Mouse (Mus musculus): ENCODE results near the gene Chrna4. TPM values are rescaled to one million over a fixed set of nuclear protein-coding genes. Genes with fewer than 3 reads are reported as not detected.

The Chrna4 gene
- polyA plus RNA-seq, 1 experiment from 2014 or later = 0.33 TPM

DNA sequence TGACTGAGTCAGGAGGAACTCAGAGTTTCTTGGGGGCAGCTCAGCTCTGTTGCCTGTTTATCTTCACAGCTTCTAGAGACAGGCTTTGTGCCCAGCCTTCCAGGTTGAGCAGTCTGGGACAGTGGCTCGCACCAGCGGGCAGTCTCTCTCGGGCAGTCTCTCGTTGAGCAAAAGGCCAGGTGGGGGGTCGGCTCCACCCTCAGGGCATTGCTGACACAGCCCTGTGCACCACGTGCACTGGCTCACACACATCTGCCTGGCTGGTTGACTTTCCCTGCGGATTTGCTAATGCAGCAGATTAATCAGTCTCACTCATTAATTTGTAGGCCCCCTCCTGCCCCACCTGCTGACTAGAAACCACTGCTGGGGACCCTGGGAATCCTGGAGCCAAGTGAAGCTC lies 1.4 kb downstream of the Chrna4 start:
- no peaks in the 10 kb centered on the region for H3K36me3 ChIP-seq (ENCODE audit: control insufficient read depth, insufficient read depth)
- no peaks in the 10 kb centered on the region for H3K4me1 ChIP-seq (replicated peaks; ENCODE audit: control insufficient read depth, insufficient read depth, low read length)
- no peaks in the 10 kb centered on the region for H3K9me3 ChIP-seq (ENCODE audit: control insufficient read depth)
- no peak for ATAC-seq
- peaks cover 40% of the 10 kb centered on the region for H3K27me3 ChIP-seq (replicated peaks; ENCODE audit: control insufficient read depth, insufficient read depth, low read length)
- no peak for TF ChIP-seq CTCF (IDR thresholded peaks at IDR 0.05; ENCODE audit: low read depth)
- 22% methylated on average over 7 of the region's 7 CpGs for WGBS
- no peak overlapping the region for H3K27ac ChIP-seq (ENCODE audit: low read depth, low read length)
- no peak overlapping the region for H3K4me2 ChIP-seq (replicated peaks; ENCODE audit: low read depth)
- no peak overlapping the region for H3K9ac ChIP-seq (ENCODE audit: low read depth, low read length)
- H3K4me3 ChIP-seq (ENCODE audit: low read depth, low read length) = no peak overlapping the region

DNA sequence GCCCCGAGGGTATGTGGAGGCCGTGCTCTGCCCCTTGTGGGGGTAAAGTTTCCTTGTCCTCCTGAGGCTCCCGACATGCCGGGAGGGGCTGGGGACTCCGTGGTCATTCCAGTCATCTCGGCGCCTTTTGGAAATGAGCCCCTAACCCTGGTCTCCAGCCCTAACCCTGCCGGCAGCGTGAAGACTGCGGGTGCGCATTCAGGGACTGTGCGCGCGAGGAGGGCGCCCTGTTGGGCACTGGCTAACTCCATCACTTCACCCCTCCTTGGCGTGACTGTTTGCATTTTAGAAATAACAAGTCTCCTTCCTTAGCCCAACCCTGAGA lies 4.0 kb downstream of the Chrna4 start:
- H3K4me1 ChIP-seq (replicated peaks; ENCODE audit: control insufficient read depth, insufficient read depth, low read length) = no peaks in the 10 kb centered on the region
- no peak overlapping the region for H3K9ac ChIP-seq (ENCODE audit: low read depth, low read length)
- peak overlapping the region; percentile 43 for H3K4me3 ChIP-seq (ENCODE audit: low read depth, low read length)
- ATAC-seq = no peak
- no peaks in the 10 kb centered on the region for H3K9me3 ChIP-seq (ENCODE audit: control insufficient read depth)
- H3K27ac ChIP-seq (ENCODE audit: low read depth, low read length) = no peak overlapping the region
- 2% methylated on average over 16 of the region's 16 CpGs for WGBS
- H3K27me3 ChIP-seq (replicated peaks; ENCODE audit: control insufficient read depth, insufficient read depth, low read length) = peaks cover 40% of the 10 kb centered on the region
- peak overlapping the region; percentile 71 for H3K4me2 ChIP-seq (replicated peaks; ENCODE audit: low read depth)
- no peaks in the 10 kb centered on the region for H3K36me3 ChIP-seq (ENCODE audit: control insufficient read depth, insufficient read depth)
- TF ChIP-seq CTCF (IDR thresholded peaks at IDR 0.05; ENCODE audit: low read depth) = no peak

DNA sequence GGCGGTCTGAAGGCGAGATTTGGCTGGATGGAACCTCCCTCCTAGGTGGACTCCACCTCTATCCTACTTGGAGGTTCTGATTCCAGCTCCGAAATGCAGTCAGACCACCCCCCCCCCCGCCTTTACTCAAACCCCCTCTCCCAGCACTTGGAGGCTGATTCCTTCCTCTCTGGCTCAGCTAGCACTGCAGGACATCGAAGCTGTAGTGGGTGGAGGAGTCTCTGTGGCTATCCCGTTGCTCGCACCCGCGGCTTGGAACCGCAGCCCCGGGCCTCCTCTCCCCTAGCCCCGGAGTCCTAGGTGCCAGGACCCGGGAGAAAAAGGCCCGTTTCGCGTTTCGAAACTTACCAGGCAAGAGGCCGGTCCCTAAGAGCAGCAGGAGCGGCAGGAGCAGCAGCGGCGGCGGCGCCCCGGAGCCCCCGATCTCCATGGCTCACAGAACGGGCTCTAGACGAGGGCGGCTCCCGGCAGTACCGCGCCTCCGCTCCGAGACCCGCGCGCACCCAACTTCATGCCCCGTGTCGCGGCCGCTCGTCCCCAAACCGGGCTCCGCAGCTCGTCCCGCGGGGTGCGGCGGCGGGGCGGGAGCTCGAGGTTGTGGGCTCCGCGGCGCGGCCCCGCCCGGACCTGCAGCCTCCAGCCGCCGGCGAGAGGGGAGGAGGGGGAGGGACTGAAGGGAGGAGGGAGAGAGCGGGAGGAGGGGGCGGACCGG lies 4.5 kb downstream of the Chrna4 start:
- peaks cover 40% of the 10 kb centered on the region for H3K27me3 ChIP-seq (replicated peaks; ENCODE audit: control insufficient read depth, insufficient read depth, low read length)

DNA sequence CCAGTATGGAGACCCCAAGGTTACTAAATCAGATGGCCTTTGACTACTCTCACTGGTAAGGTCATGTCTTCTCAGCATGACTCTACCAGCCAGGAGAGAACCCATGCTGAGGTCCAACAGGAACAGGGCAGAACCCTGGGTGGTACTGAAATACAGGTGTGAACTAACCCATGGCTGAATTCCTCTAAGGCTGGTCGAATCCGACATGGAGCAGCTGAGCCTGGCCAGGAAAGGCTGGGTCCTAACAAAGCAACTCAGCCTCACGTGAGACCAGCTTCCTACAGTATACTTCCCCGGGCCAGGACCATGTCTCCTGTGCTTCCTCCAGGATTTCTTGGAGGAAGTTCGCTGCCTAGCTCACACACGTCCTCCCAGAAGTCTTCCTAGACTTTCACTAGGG lies 6.8 kb downstream of the Chrna4 start:
- WGBS = 68% methylated on average over 6 of the region's 6 CpGs
- ATAC-seq = no peak
- Histone ChIP-seq H3K4me1 (replicated peaks; ENCODE audit: control insufficient read depth, insufficient read depth, low read length) (no peaks in the 10 kb centered on the region), H3K4me3 (ENCODE audit: low read depth, low read length) (no peak overlapping the region), H3K27me3 (replicated peaks; ENCODE audit: control insufficient read depth, insufficient read depth, low read length) (peaks cover 40% of the 10 kb centered on the region), H3K36me3 (ENCODE audit: control insufficient read depth, insufficient read depth) (no peaks in the 10 kb centered on the region), H3K9ac (ENCODE audit: low read depth, low read length) (no peak overlapping the region), H3K27ac (ENCODE audit: low read depth, low read length) (no peak overlapping the region), H3K4me2 (replicated peaks; ENCODE audit: low read depth) (no peak overlapping the region), H3K9me3 (ENCODE audit: control insufficient read depth) (no peaks in the 10 kb centered on the region)
- no peak for TF ChIP-seq CTCF (IDR thresholded peaks at IDR 0.05; ENCODE audit: low read depth)

More for the DNA sequence above, 4.5 kb downstream of the Chrna4 start:
- Histone ChIP-seq H3K4me3 (ENCODE audit: low read depth, low read length) (peak overlapping the region; percentile 43), H3K9ac (ENCODE audit: low read depth, low read length) (no peak overlapping the region), H3K36me3 (ENCODE audit: control insufficient read depth, insufficient read depth) (no peaks in the 10 kb centered on the region), H3K4me1 (replicated peaks; ENCODE audit: control insufficient read depth, insufficient read depth, low read length) (no peaks in the 10 kb centered on the region), H3K27ac (ENCODE audit: low read depth, low read length) (no peak overlapping the region), H3K4me2 (replicated peaks; ENCODE audit: low read depth) (peak overlapping the region; percentile 71), H3K9me3 (ENCODE audit: control insufficient read depth) (no peaks in the 10 kb centered on the region)
- no peak for TF ChIP-seq CTCF (IDR thresholded peaks at IDR 0.05; ENCODE audit: low read depth)
- ATAC-seq = no peak
- WGBS = 1% methylated on average over 56 of the region's 63 CpGs

DNA sequence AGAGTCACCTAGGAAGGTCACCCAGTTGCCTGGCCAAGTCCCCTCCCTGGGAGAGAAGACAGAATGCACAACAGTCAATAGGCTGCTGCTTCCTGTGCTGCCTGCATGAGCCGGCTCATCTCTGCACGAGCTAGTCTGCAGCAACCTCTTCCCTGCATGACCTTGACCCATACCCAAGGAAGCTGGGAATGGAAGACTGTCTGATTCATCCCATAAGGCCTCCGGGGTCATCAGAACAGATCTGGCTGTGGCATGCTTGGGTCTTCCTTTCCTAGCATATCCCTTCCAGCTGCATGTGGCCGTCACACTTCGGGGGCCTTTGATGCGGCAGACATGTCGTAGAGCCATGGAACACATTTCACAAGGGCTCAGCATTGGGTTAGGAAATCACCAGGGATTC lies 8.2 kb downstream of the Chrna4 start:
- no peak overlapping the region for H3K9ac ChIP-seq (ENCODE audit: low read depth, low read length)
- ATAC-seq = no peak
- no peak overlapping the region for H3K4me2 ChIP-seq (replicated peaks; ENCODE audit: low read depth)
- 77% methylated on average over 7 of the region's 7 CpGs for WGBS
- H3K27ac ChIP-seq (ENCODE audit: low read depth, low read length) = no peak overlapping the region
- no peak overlapping the region for H3K4me3 ChIP-seq (ENCODE audit: low read depth, low read length)
- no peak for TF ChIP-seq CTCF (IDR thresholded peaks at IDR 0.05; ENCODE audit: low read depth)
- no peaks in the 10 kb centered on the region for H3K4me1 ChIP-seq (replicated peaks; ENCODE audit: control insufficient read depth, insufficient read depth, low read length)
- H3K27me3 ChIP-seq (replicated peaks; ENCODE audit: control insufficient read depth, insufficient read depth, low read length) = peaks cover 31% of the 10 kb centered on the region
- no peaks in the 10 kb centered on the region for H3K36me3 ChIP-seq (ENCODE audit: control insufficient read depth, insufficient read depth)
- no peaks in the 10 kb centered on the region for H3K9me3 ChIP-seq (ENCODE audit: control insufficient read depth)

DNA sequence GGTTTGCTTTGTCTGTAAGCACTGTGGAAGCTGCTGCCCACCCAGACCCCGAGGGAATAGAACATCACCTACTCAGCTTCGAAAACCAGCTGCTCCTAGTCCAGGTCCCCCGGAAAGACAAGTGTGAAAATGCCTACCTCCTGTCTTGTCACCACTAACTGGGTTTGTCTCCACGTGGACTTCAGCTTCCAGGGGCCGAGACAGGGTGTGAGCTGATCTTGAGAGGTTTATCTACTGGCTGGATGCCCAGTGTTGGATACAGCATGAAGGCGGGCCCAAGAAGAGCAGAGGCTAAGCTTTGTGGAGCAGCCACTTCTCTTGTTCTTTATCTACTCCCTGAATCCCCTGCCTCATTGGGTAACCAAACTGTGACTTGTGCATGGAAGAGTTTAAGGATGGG lies 10.0 kb downstream of the Chrna4 start:
- TF ChIP-seq CTCF (IDR thresholded peaks at IDR 0.05; ENCODE audit: low read depth) = no peak
- H3K4me2 ChIP-seq (replicated peaks; ENCODE audit: low read depth) = no peak overlapping the region
- H3K27me3 ChIP-seq (replicated peaks; ENCODE audit: control insufficient read depth, insufficient read depth, low read length) = peaks cover 13% of the 10 kb centered on the region
- no peak for ATAC-seq
- 46% methylated on average over 6 of the region's 6 CpGs for WGBS
- H3K36me3 ChIP-seq (ENCODE audit: control insufficient read depth, insufficient read depth) = no peaks in the 10 kb centered on the region
- no peaks in the 10 kb centered on the region for H3K9me3 ChIP-seq (ENCODE audit: control insufficient read depth)
- no peak overlapping the region for H3K27ac ChIP-seq (ENCODE audit: low read depth, low read length)
- no peak overlapping the region for H3K9ac ChIP-seq (ENCODE audit: low read depth, low read length)
- H3K4me1 ChIP-seq (replicated peaks; ENCODE audit: control insufficient read depth, insufficient read depth, low read length) = no peaks in the 10 kb centered on the region
- H3K4me3 ChIP-seq (ENCODE audit: low read depth, low read length) = no peak overlapping the region

DNA sequence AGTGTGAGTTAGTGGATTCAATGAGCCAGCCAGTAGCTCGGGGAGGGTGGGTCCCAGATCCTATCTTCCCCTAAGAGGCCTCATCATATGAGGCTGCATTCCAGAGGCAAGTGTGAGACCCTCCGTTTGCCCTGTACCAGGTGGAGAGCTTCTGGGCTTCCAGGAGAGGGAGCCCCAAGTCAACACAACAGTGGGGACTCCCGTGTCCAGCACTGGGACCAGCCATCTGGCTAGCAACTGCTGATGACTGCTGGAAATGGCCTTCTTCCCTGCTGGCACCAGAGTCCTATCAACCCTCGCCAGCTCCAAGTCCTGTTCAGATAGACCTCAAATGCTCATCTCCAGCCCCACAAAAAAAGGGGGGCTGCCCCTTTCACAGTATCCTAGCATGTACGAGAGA lies 10.9 kb downstream of the Chrna4 start:
- Histone ChIP-seq H3K9ac (ENCODE audit: low read depth, low read length) (no peak overlapping the region), H3K36me3 (ENCODE audit: control insufficient read depth, insufficient read depth) (no peaks in the 10 kb centered on the region), H3K27ac (ENCODE audit: low read depth, low read length) (no peak overlapping the region), H3K4me1 (replicated peaks; ENCODE audit: control insufficient read depth, insufficient read depth, low read length) (no peaks in the 10 kb centered on the region), H3K9me3 (ENCODE audit: control insufficient read depth) (no peaks in the 10 kb centered on the region), H3K27me3 (replicated peaks; ENCODE audit: control insufficient read depth, insufficient read depth, low read length) (peaks cover 4% of the 10 kb centered on the region), H3K4me2 (replicated peaks; ENCODE audit: low read depth) (no peak overlapping the region), H3K4me3 (ENCODE audit: low read depth, low read length) (no peak overlapping the region)
- no peak for ATAC-seq
- peak; percentile 48 for TF ChIP-seq CTCF (IDR thresholded peaks at IDR 0.05; ENCODE audit: low read depth)
- 38% methylated on average over 5 of the region's 5 CpGs for WGBS

Measured in intestine, postnatal 0 days (tissue).